ENCODE assay signal across 28 mouse cellular contexts in the genomic region with DNA sequence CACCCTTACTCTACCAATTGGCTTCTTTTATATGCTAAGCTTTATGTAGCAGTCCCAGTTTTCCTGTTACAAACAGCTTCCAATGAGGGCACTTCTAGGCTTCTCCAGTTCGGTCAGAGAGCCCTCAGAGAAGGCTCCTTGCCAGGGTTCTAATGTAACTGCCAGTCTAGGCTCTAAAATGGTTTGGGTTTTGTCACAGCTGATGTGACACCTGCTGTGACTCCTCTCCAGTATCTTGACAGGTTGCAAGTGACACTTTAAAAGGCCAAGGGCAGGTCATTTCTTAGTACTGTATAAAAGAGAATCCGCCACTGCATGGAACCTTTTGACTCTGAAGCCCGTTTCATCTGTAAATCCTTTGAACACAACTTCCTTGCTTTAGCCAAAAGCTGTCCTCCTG. TPM values are rescaled to one million over a fixed set of nuclear protein-coding genes. Genes with fewer than 3 reads are reported as not detected.
DNase-seq lines count a peak whose midpoint lies in the region; ATAC-seq and TF ChIP-seq lines count a peak whose summit lies in the region.
"Had no signal": no experiment of that assay in that cellular context is flagged by ENCODE, and none has a peak within 500 bp of the region (broad histone marks: within the 10 kb centered on the region; RNA-seq: fewer than 3 reads in every experiment).

No protein-coding gene starts in this region.

- no peak for TF ChIP-seq CTCF in heart, postnatal 0 days (IDR thresholded peaks at IDR 0.05; ENCODE audit: low read depth)

- peak; percentile 11 for DNase-seq in gastrocnemius, postnatal 14 days
- no peak for DNase-seq in gastrocnemius, postnatal 4 days (ENCODE audit: low spot score in 2 of 2)
- DNase-seq in heart, postnatal 0 days (ENCODE audit: low spot score) = peak; percentile 36
- DNase-seq in gastrocnemius, postnatal 25 days = peak; percentile 19
- DNase-seq in skeletal muscle tissue, adult 2 months (ENCODE audit: low read depth, low spot score) = peak; percentile 79
- no peak for DNase-seq in cerebellum, postnatal 10 days
- DNase-seq: adrenal gland, adult 8-10 months; adrenal gland, postnatal 25 days; cerebellum, adult 18-20 months; cerebellum, adult 9-10 months; cerebellum, postnatal 25 days; heart, adult 2 months; heart, postnatal 14 days; kidney, adult 11 months; kidney, adult 8-10 months had no signal

- peaks cover 15% of the 10 kb centered on the region for H3K4me1 ChIP-seq in heart, postnatal 0 days (ENCODE audit: control insufficient read depth, insufficient read depth)
- H3K4me1 ChIP-seq in heart, embryonic 11.5 days (ENCODE audit: control insufficient read depth, insufficient read depth, low read length) = peaks cover 8% of the 10 kb centered on the region
- H3K4me1 ChIP-seq: embryonic facial prominence, embryonic 12.5 days; embryonic facial prominence, embryonic 15.5 days; forebrain, embryonic 12.5 days; forebrain, embryonic 15.5 days; hindbrain, embryonic 10.5 days; hindbrain, embryonic 13.5 days; intestine, embryonic 15.5 days; kidney, embryonic 15.5 days had no signal

- H3K27ac ChIP-seq in heart, postnatal 0 days (ENCODE audit: low read depth) = no peak overlapping the region
- no peak overlapping the region for H3K27ac ChIP-seq in heart, embryonic 11.5 days (ENCODE audit: low read depth, low read length)
- H3K27ac ChIP-seq: embryonic facial prominence, embryonic 12.5 days; embryonic facial prominence, embryonic 15.5 days; forebrain, embryonic 12.5 days; forebrain, embryonic 15.5 days; heart, adult 2 months; heart, embryonic 13.5 days; hindbrain, embryonic 10.5 days; hindbrain, embryonic 13.5 days; intestine, embryonic 15.5 days; kidney, embryonic 15.5 days had no signal

- no peak overlapping the region for H3K9ac ChIP-seq in heart, postnatal 0 days (replicated peaks; ENCODE audit: low read depth, low read length)
- H3K9ac ChIP-seq in heart, embryonic 11.5 days (ENCODE audit: low read depth, low read length) = no peak overlapping the region
- H3K9ac ChIP-seq: embryonic facial prominence, embryonic 12.5 days; embryonic facial prominence, embryonic 15.5 days; forebrain, embryonic 12.5 days; forebrain, embryonic 15.5 days; heart, embryonic 13.5 days; hindbrain, embryonic 13.5 days; intestine, embryonic 15.5 days; kidney, embryonic 15.5 days had no signal

- H3K36me3 ChIP-seq in heart, postnatal 0 days (replicated peaks; ENCODE audit: control insufficient read depth, insufficient read depth, low read length) = no peaks in the 10 kb centered on the region
- H3K36me3 ChIP-seq in heart, embryonic 11.5 days (ENCODE audit: control insufficient read depth, insufficient read depth, low read length) = no peaks in the 10 kb centered on the region
- H3K36me3 ChIP-seq: embryonic facial prominence, embryonic 12.5 days; embryonic facial prominence, embryonic 15.5 days; forebrain, embryonic 12.5 days; forebrain, embryonic 15.5 days; heart, embryonic 13.5 days; hindbrain, embryonic 10.5 days; hindbrain, embryonic 13.5 days; intestine, embryonic 15.5 days; kidney, embryonic 15.5 days had no signal

- 0 out of 2 replicates have a peak, but pooled peaks have one; percentile 21 for TF ChIP-seq EP300 in heart, postnatal 0 days (IDR thresholded peaks at IDR 0.05; ENCODE audit: low read depth)

- 0 out of 2 replicates have a peak, but pooled peaks have one; percentile 36 for ATAC-seq in heart, postnatal 0 days (ENCODE audit: insufficient read depth, low read depth)
- ATAC-seq in heart, embryonic 11.5 days (replicated peaks; ENCODE audit: insufficient number of reproducible peaks, low FRiP score, low TSS enrichment) = no peak
- ATAC-seq: activated CD4-positive, CD25-positive, alpha-beta regulatory T cell, adult 4 months; CD4-positive, CD25-positive, alpha-beta regulatory T cell, adult 4 months; forebrain, embryonic 15.5 days; hindbrain, embryonic 16.5 days; intestine, embryonic 15.5 days had no signal

- no peaks in the 10 kb centered on the region for H3K9me3 ChIP-seq in heart, postnatal 0 days (replicated peaks; ENCODE audit: control insufficient read depth, low read length)
- no peaks in the 10 kb centered on the region for H3K9me3 ChIP-seq in heart, embryonic 11.5 days (replicated peaks; ENCODE audit: control insufficient read depth, low read length)
- H3K9me3 ChIP-seq: embryonic facial prominence, embryonic 12.5 days; embryonic facial prominence, embryonic 15.5 days; forebrain, embryonic 12.5 days; forebrain, embryonic 15.5 days; heart, embryonic 13.5 days; hindbrain, embryonic 10.5 days; hindbrain, embryonic 13.5 days; intestine, embryonic 15.5 days; kidney, embryonic 15.5 days had no signal

- WGBS in heart, postnatal 0 days = 50% methylated on average over 3 of the region's 3 CpGs
- WGBS in heart, embryonic 11.5 days (ENCODE audit: insufficient replicate concordance) = 42% methylated on average over 3 of the region's 3 CpGs

- no peak overlapping the region for H3K4me2 ChIP-seq in heart, postnatal 0 days (ENCODE audit: low read depth, low read length)
- H3K4me2 ChIP-seq in heart, embryonic 11.5 days = no peak overlapping the region
- H3K4me2 ChIP-seq: embryonic facial prominence, embryonic 12.5 days; embryonic facial prominence, embryonic 15.5 days; forebrain, embryonic 12.5 days; forebrain, embryonic 15.5 days; heart, embryonic 13.5 days; hindbrain, embryonic 13.5 days; intestine, embryonic 15.5 days; kidney, embryonic 15.5 days had no signal

- H3K4me3 ChIP-seq in heart, postnatal 0 days (ENCODE audit: low read depth, low read length) = no peak overlapping the region
- H3K4me3 ChIP-seq in heart, embryonic 11.5 days (ENCODE audit: low read depth, low read length) = no peak overlapping the region
- H3K4me3 ChIP-seq: embryonic facial prominence, embryonic 12.5 days; embryonic facial prominence, embryonic 15.5 days; forebrain, embryonic 12.5 days; forebrain, embryonic 15.5 days; heart, adult 2 months; heart, embryonic 13.5 days; hindbrain, embryonic 10.5 days; hindbrain, embryonic 13.5 days; intestine, embryonic 15.5 days; kidney, embryonic 15.5 days had no signal

- 0 out of 2 replicates have a peak, but pooled peaks cover 6% of the 10 kb centered on the region for H3K27me3 ChIP-seq in heart, postnatal 0 days (ENCODE audit: control insufficient read depth, insufficient read depth, low read length)
- H3K27me3 ChIP-seq in heart, embryonic 11.5 days (ENCODE audit: control insufficient read depth, insufficient read depth, low read length) = no peaks in the 10 kb centered on the region
- H3K27me3 ChIP-seq: embryonic facial prominence, embryonic 12.5 days; embryonic facial prominence, embryonic 15.5 days; forebrain, embryonic 12.5 days; forebrain, embryonic 15.5 days; heart, embryonic 13.5 days; hindbrain, embryonic 13.5 days; intestine, embryonic 15.5 days; kidney, embryonic 15.5 days had no signal

- intact Hi-C loops in gastrocnemius, postnatal 14 days (cut with DNase I; ENCODE audit: low total_unique reads) = no loop called here

RNA-seq across cellular contexts. Expression of a gene that starts 54.0 kb away (rescaled TPM):
- total RNA-seq in gastrocnemius, postnatal 14 days (2021) = 10 to 100 TPM in 1 of 2 experiments, 1 to 10 TPM in 1; 9.0 to 11.4 TPM
- 10 to 100 TPM; 19.2 to 26.4 TPM for total RNA-seq in gastrocnemius, postnatal 4 days (2021)
- total RNA-seq in heart, postnatal 0 days (2014; rRNA removed; ENCODE audit: low replicate concordance) = 28.2 and 42.6 TPM in 2 replicates
- 9.0 and 10.1 TPM in 2 replicates for polyA plus RNA-seq in heart, postnatal 0 days (2015; fragmentation: Nextera tagmentation; extraction: Ambion mirVana)
- polyA plus RNA-seq in heart, embryonic 11.5 days (2014; fragmentation: Nextera tagmentation; extraction: Ambion mirVana) = 19.2 and 22.3 TPM in 2 replicates
- 1 to 10 TPM; 4.5 to 9.4 TPM for total RNA-seq in gastrocnemius, postnatal 25 days (2021)

Comparison
In these comparisons a context has a peak if more than half of its experiments do, and no peak if none do; other contexts are left out.
1. DNase-seq: peak in gastrocnemius, postnatal 14 days (single experiment), heart, postnatal 0 days (single experiment), gastrocnemius, postnatal 25 days (single experiment) and skeletal muscle tissue, adult 2 months (single experiment); none in gastrocnemius, postnatal 4 days (0 of 2) and cerebellum, postnatal 10 days (0 of 2).